Mouse (Mus musculus): ENCODE results near the gene Pex13. TPM values are rescaled to one million over a fixed set of nuclear protein-coding genes. Genes with fewer than 3 reads are reported as not detected.

The Pex13 gene
- polyA plus RNA-seq (2014; fragmentation: Nextera tagmentation; extraction: Ambion mirVana), result 48.0 and 48.6 TPM in 2 replicates

GRCm38 (mm10) chr11:23665798-23666501, at the start of gene Pex13:
Gene Pex13, minus strand, starts transcription at chr11:23665959.
- Histone ChIP-seq H3K9ac (replicated peaks; ENCODE audit: low read length) (peak within 1 kb of the TSS; percentile 91), H3K27me3 (ENCODE audit: control insufficient read depth, insufficient read depth, low read length) (no peaks in the 10 kb centered on the region), H3K4me1 (ENCODE audit: control insufficient read depth, insufficient read depth, low read length) (no peaks in the 10 kb centered on the region), H3K4me3 (ENCODE audit: low read depth, low read length) (peak within 1 kb of the TSS; percentile 88), H3K36me3 (replicated peaks; ENCODE audit: control insufficient read depth, insufficient read depth, low read depth, low read length) (no peaks in the 10 kb centered on the region), H3K27ac (replicated peaks; ENCODE audit: low read depth, low read length) (peak within 1 kb of the TSS; percentile 74), H3K9me3 (replicated peaks; ENCODE audit: control insufficient read depth, low read length) (no peaks in the 10 kb centered on the region), H3K4me2 (ENCODE audit: low read depth, low read length) (peak within 1 kb of the TSS; percentile 37)
- ATAC-seq (replicated peaks; ENCODE audit: insufficient number of reproducible peaks, low FRiP score, low TSS enrichment, low read depth) (peak; percentile 98), DNase-seq (ENCODE audit: low spot score) (peak; percentile 97)
- WGBS, result under 1% methylated on average over 49 of the region's 49 CpGs

- no peaks in the 10 kb centered on the region for H3K27me3 ChIP-seq (ENCODE audit: control insufficient read depth, insufficient read depth, low read length)
- DNase-seq (ENCODE audit: low spot score) (no peak), ATAC-seq (replicated peaks; ENCODE audit: insufficient number of reproducible peaks, low FRiP score, low TSS enrichment, low read depth) (no peak)
- peaks cover 3% of the 10 kb centered on the region for H3K36me3 ChIP-seq (replicated peaks; ENCODE audit: control insufficient read depth, insufficient read depth, low read depth, low read length)
- H3K27ac ChIP-seq (replicated peaks; ENCODE audit: low read depth, low read length), result no peak overlapping the region
- 91% methylated on average over 3 of the region's 3 CpGs for WGBS
- H3K4me1 ChIP-seq (ENCODE audit: control insufficient read depth, insufficient read depth, low read length), result no peaks in the 10 kb centered on the region
- H3K4me2 ChIP-seq (ENCODE audit: low read depth, low read length), result no peak overlapping the region
- no peak overlapping the region for H3K9ac ChIP-seq (replicated peaks; ENCODE audit: low read length)
- no peaks in the 10 kb centered on the region for H3K9me3 ChIP-seq (replicated peaks; ENCODE audit: control insufficient read depth, low read length)
- no peak overlapping the region for H3K4me3 ChIP-seq (ENCODE audit: low read depth, low read length)
Measured at GRCm38 (mm10) chr11:23712299-23712698, 46.5 kb upstream of the Pex13 start.

DNA sequence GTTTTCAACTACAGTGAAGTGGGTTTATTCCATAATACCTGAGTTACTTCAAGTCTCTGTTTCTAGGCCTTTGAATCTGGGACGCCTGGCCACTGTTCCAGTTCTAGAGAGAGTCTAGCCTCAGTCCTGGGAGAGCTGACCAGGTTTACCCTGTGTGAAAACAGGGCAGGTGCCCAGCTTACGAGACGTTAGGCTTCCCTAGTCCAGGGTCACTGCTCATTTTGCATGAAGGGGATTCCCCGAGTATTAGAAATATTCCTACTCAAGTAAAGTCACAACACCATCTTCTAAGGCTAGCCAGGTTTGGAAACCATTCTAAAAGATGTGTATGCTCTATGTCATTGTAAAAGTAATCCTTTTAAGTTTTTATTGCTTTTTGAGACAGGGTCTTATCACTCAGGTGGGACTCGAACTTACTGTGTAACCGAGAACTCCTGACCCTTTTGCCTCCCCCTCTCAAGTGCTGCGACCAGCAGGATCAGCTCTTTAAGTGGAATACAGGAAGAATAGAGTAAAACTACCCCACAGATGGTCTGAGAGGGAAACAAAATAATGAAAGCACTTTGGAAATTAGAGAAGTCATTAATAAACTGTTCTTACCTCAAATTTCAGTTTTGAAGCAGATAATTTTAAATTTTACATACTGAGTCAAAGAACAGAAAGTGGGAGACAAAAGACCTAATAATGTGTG, 39.0 kb upstream of the Pex13 start:
- Histone ChIP-seq H3K4me2 (ENCODE audit: low read depth, low read length) (no peak overlapping the region), H3K9ac (replicated peaks; ENCODE audit: low read length) (no peak overlapping the region), H3K4me1 (ENCODE audit: control insufficient read depth, insufficient read depth, low read length) (no peaks in the 10 kb centered on the region), H3K27ac (replicated peaks; ENCODE audit: low read depth, low read length) (no peak overlapping the region), H3K36me3 (replicated peaks; ENCODE audit: control insufficient read depth, insufficient read depth, low read depth, low read length) (peaks cover 3% of the 10 kb centered on the region; the same call in 1 of the 2 replicates), H3K27me3 (ENCODE audit: control insufficient read depth, insufficient read depth, low read length) (no peaks in the 10 kb centered on the region), H3K9me3 (replicated peaks; ENCODE audit: control insufficient read depth, low read length) (no peaks in the 10 kb centered on the region), H3K4me3 (ENCODE audit: low read depth, low read length) (no peak overlapping the region)
- 89% methylated on average over 7 of the region's 7 CpGs for WGBS
- ATAC-seq (replicated peaks; ENCODE audit: insufficient number of reproducible peaks, low FRiP score, low TSS enrichment, low read depth) (no peak), DNase-seq (ENCODE audit: low spot score) (no peak)

GRCm38 (mm10) chr11:23701831-23702230, 36.1 kb upstream of the Pex13 start:
- ATAC-seq (replicated peaks; ENCODE audit: insufficient number of reproducible peaks, low FRiP score, low TSS enrichment, low read depth) (no peak), DNase-seq (ENCODE audit: low spot score) (no peak)
- no peaks in the 10 kb centered on the region for H3K9me3 ChIP-seq (replicated peaks; ENCODE audit: control insufficient read depth, low read length)
- H3K27me3 ChIP-seq (ENCODE audit: control insufficient read depth, insufficient read depth, low read length), result no peaks in the 10 kb centered on the region
- no peak overlapping the region for H3K27ac ChIP-seq (replicated peaks; ENCODE audit: low read depth, low read length)
- WGBS, result 93% methylated on average over 3 of the region's 3 CpGs
- no peaks in the 10 kb centered on the region for H3K4me1 ChIP-seq (ENCODE audit: control insufficient read depth, insufficient read depth, low read length)
- H3K4me3 ChIP-seq (ENCODE audit: low read depth, low read length), result no peak overlapping the region
- H3K36me3 ChIP-seq (replicated peaks; ENCODE audit: control insufficient read depth, insufficient read depth, low read depth, low read length), result no peaks in the 10 kb centered on the region
- no peak overlapping the region for H3K4me2 ChIP-seq (ENCODE audit: low read depth, low read length)
- H3K9ac ChIP-seq (replicated peaks; ENCODE audit: low read length), result no peak overlapping the region

- no peaks in the 10 kb centered on the region for H3K9me3 ChIP-seq (replicated peaks; ENCODE audit: control insufficient read depth, low read length)
- ATAC-seq (replicated peaks; ENCODE audit: insufficient number of reproducible peaks, low FRiP score, low TSS enrichment, low read depth), result no peak
- H3K9ac ChIP-seq (replicated peaks; ENCODE audit: low read length), result no peak overlapping the region
- WGBS, result 55% methylated on average over 3 of the region's 3 CpGs
- no peaks in the 10 kb centered on the region for H3K27me3 ChIP-seq (ENCODE audit: control insufficient read depth, insufficient read depth, low read length)
- no peaks in the 10 kb centered on the region for H3K36me3 ChIP-seq (replicated peaks; ENCODE audit: control insufficient read depth, insufficient read depth, low read depth, low read length)
- H3K27ac ChIP-seq (replicated peaks; ENCODE audit: low read depth, low read length), result no peak overlapping the region
- no peak overlapping the region for H3K4me3 ChIP-seq (ENCODE audit: low read depth, low read length)
- no peak for DNase-seq (ENCODE audit: low spot score)
- H3K4me2 ChIP-seq (ENCODE audit: low read depth, low read length), result no peak overlapping the region
- no peaks in the 10 kb centered on the region for H3K4me1 ChIP-seq (ENCODE audit: control insufficient read depth, insufficient read depth, low read length)
Measured at GRCm38 (mm10) chr11:23699414-23700095, 33.8 kb upstream of the Pex13 start.

GRCm38 (mm10) chr11:23698526-23698925, 32.8 kb upstream of the Pex13 start:
- ATAC-seq (replicated peaks; ENCODE audit: insufficient number of reproducible peaks, low FRiP score, low TSS enrichment, low read depth) (no peak), DNase-seq (ENCODE audit: low spot score) (no peak)
- WGBS, result 71% methylated on average over 2 of the region's 2 CpGs
- Histone ChIP-seq H3K4me2 (ENCODE audit: low read depth, low read length) (no peak overlapping the region), H3K4me3 (ENCODE audit: low read depth, low read length) (no peak overlapping the region), H3K27ac (replicated peaks; ENCODE audit: low read depth, low read length) (no peak overlapping the region), H3K9me3 (replicated peaks; ENCODE audit: control insufficient read depth, low read length) (no peaks in the 10 kb centered on the region), H3K36me3 (replicated peaks; ENCODE audit: control insufficient read depth, insufficient read depth, low read depth, low read length) (no peaks in the 10 kb centered on the region), H3K4me1 (ENCODE audit: control insufficient read depth, insufficient read depth, low read length) (no peaks in the 10 kb centered on the region), H3K9ac (replicated peaks; ENCODE audit: low read length) (no peak overlapping the region), H3K27me3 (ENCODE audit: control insufficient read depth, insufficient read depth, low read length) (no peaks in the 10 kb centered on the region)

DNA sequence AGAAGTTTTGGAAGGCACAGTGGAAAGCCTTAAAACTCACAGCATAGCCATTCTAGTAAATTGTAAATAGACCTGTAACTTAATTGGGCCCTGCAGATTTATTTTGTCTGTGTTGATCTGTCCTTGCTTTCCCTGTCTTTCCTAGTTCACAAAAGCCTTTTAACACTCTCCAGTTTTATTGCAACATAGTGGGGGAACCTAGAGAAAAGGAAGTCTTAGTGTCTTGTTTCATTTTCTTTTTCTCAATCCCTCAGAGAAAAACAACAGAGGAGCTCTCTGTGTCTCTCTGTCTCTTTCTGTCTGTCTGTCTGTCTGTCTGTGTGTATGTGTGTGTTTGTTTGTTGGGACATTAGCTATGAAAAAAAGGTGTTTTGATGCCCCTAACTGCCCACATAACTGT, 30.1 kb upstream of the Pex13 start:
- ATAC-seq (replicated peaks; ENCODE audit: insufficient number of reproducible peaks, low FRiP score, low TSS enrichment, low read depth) (no peak), DNase-seq (ENCODE audit: low spot score) (no peak)
- Histone ChIP-seq H3K9me3 (replicated peaks; ENCODE audit: control insufficient read depth, low read length) (no peaks in the 10 kb centered on the region), H3K9ac (replicated peaks; ENCODE audit: low read length) (no peak overlapping the region), H3K4me1 (ENCODE audit: control insufficient read depth, insufficient read depth, low read length) (no peaks in the 10 kb centered on the region), H3K36me3 (replicated peaks; ENCODE audit: control insufficient read depth, insufficient read depth, low read depth, low read length) (no peaks in the 10 kb centered on the region), H3K4me2 (ENCODE audit: low read depth, low read length) (no peak overlapping the region), H3K4me3 (ENCODE audit: low read depth, low read length) (no peak overlapping the region), H3K27me3 (ENCODE audit: control insufficient read depth, insufficient read depth, low read length) (no peaks in the 10 kb centered on the region), H3K27ac (replicated peaks; ENCODE audit: low read depth, low read length) (no peak overlapping the region)

GRCm38 (mm10) chr11:23693286-23693685, 27.5 kb upstream of the Pex13 start:
- Histone ChIP-seq H3K4me3 (ENCODE audit: low read depth, low read length) (no peak overlapping the region), H3K27ac (replicated peaks; ENCODE audit: low read depth, low read length) (no peak overlapping the region), H3K9ac (replicated peaks; ENCODE audit: low read length) (no peak overlapping the region), H3K27me3 (ENCODE audit: control insufficient read depth, insufficient read depth, low read length) (no peaks in the 10 kb centered on the region), H3K4me1 (ENCODE audit: control insufficient read depth, insufficient read depth, low read length) (no peaks in the 10 kb centered on the region), H3K4me2 (ENCODE audit: low read depth, low read length) (no peak overlapping the region), H3K36me3 (replicated peaks; ENCODE audit: control insufficient read depth, insufficient read depth, low read depth, low read length) (no peaks in the 10 kb centered on the region), H3K9me3 (replicated peaks; ENCODE audit: control insufficient read depth, low read length) (no peaks in the 10 kb centered on the region)
- 88% methylated on average over 2 of the region's 2 CpGs for WGBS
- DNase-seq (ENCODE audit: low spot score), result no peak
- no peak for ATAC-seq (replicated peaks; ENCODE audit: insufficient number of reproducible peaks, low FRiP score, low TSS enrichment, low read depth)
